Mouse (Mus musculus): ENCODE measurements around the gene Scn7a. TPM values are rescaled to one million over a fixed set of nuclear protein-coding genes. Genes with fewer than 3 reads are reported as not detected.

Scn7a gene
- polyA plus RNA-seq (2012; rRNA removed): 0.80 and 0.93 TPM in 2 replicates

DNA sequence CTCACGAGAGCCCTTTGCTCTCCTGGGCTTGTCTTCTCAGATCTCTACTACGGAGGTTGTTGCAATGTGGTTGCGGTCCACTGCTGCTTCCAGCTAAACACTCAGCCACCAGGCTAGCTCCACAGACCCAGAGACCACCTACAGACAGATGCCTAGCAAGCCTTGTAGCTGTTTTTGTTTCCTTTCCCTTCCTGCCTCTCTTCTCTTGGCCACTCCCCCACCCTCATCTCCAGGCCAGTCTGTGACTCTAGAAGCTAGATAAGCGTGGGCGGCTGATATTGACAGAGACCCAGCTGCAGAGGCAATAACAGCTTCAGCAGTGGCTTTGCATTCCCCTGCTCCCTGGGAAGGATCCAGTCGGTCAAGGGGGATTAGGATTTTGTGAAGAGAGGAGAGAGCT is at the start of gene Scn7a:
Scn7a (minus strand) TSS at position 150 of the 400 bp plus-strand sequence.

DNA sequence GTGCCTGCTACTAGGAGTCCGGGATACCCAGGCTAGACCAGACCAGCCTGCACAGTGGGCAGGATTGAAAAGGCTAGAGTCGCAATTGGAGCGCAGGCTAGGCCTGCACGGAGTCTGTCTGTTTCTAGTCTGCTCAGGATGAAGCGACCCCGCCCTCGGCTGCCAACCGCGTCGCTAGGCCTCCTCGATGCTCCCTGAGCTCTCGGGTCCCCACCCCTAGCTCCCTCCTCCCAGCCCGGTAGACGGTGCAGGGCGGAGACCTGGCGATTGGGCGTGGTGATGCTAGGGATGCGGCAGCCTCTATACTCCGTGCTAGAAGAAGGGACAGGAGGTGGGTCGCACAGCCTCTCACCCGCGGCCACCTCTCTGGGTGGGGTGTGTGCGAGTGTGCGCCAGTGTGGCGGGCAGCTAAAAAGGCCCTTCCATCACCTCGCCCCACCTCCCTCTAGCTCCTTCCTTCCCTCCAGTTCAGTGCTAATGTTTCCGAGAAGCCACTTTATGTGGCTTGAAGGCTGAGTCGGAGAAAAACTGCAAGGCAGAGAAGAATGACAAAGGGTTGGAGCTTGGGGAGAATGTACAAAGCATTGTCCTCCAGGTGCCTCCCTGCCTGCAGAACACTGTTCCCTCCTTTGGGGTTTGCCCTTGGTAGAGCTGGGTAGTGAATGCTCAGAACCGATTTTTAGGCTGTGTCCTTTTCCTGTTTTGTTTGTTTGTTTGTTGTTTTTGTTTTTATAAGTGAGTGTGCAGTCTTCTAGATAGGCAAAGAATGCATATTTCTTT is 149.9 kb downstream of the Scn7a start, which contains the start of gene Scn9a:
Scn9a (minus strand) TSS at position 383 of the 780 bp plus-strand sequence.

Other genes starting within 250 kb of the Scn7a start
- gene Scn9a, start 150.0 kb downstream of the Scn7a start, polyA plus RNA-seq (2012; rRNA removed): 0.05 and 0.08 TPM in 2 replicates